Mouse (Mus musculus) G1E (cell line): ENCODE data around the gene Junb.

Experiments used
- CTCF ChIP-seq: IDR thresholded peaks from 2 replicates; pipeline ENCODE4 v1.5.1; 2012; ENCODE audit warnings: low read depth, low read length, inconsistent platforms, mixed read lengths
- GATA1 ChIP-seq: IDR thresholded peaks from 2 replicates; pipeline ENCODE4 v1.6.1; 2012; ENCODE audit warnings: borderline replicate concordance, low read length, inconsistent platforms, mixed read lengths
- TAL1 ChIP-seq: conservative IDR thresholded peaks from 2 replicates; pipeline ENCODE4 v1.6.1; 2012; ENCODE audit warnings: low read depth, low read length, inconsistent platforms, mixed read lengths

GRCm38 (mm10) chr8:84927513-84927912, 51.0 kb downstream of the Junb start:
- no peak for TF ChIP-seq CTCF
- no peak for TF ChIP-seq GATA1
- TF ChIP-seq TAL1: no peak
